Mouse (Mus musculus) spleen, embryonic (tissue): ENCODE measurements around the gene Tln1.
"Not testable (repeated sequence)": the region's sequence is repeated elsewhere in the genome, so short reads cannot be mapped to it uniquely, and the experiment has no call there.

Source experiments
- CTCF ChIA-PET: fragments of 350-600 bp; sonication (Branson Sonifier 250); formaldehyde crosslinking; loops from one replicate; lab custom pipeline; 2022; lab: Charles Lee

Gene Tln1

GRCm38 (mm10) chr4:43507938-43508665 is 54.4 kb downstream of the Tln1 start:
- CTCF ChIA-PET, result interaction anchor here (0.7 kb wide), 1 partner anchor 42 kb away, joined by 5 read pairs; no protein-coding TSS in a partner anchor

- CTCF ChIA-PET, result no interaction called here
Measured at GRCm38 (mm10) chr4:43506536-43507185, 55.8 kb downstream of the Tln1 start, which contains the start of gene Car9. TSS of gene Car9 (plus strand) at chr4:43506966.

DNA sequence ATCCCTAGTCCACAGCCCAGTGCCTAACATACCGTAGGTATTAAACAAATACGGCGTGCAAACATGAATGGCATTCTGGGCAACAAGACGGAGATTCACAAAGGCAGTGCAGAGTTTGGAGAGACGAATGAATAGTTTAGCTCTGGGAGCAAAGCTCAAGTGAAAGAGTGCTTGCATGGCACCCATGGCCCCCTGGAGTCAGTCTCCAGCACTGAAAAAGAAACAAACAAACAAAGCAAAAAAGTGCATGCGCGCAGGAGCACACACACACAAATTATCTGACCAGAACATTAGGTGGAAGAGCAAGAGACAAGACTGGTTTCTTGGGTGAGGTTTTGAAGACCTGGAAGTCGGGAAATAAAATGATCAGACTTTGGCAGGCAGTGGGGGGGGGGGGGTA is 56.4 kb downstream of the Tln1 start:
- CTCF ChIA-PET, result no interaction called here

GRCm38 (mm10) chr4:43504269-43504668 is 58.2 kb downstream of the Tln1 start:
- CTCF ChIA-PET, result no interaction called here

DNA sequence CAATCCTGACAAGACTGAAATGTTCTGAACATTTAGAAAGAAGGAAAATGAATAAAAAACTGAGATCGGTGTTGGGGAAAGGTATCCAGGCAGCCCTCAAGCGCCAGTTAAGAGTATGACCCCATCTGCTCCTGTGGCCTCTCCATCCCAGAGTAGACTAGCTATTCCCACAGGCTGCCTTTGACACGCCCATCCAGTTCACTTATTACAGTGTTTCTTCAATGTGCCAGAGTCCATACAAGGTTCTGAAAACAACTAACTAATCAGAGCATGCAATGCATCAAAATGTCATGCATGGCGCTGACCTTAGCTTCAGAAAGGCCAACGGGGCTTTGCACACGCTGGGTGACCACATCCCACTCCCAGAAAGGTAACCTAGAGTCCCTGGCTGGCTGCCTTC is 59.0 kb downstream of the Tln1 start:
- CTCF ChIA-PET, result no interaction called here

DNA sequence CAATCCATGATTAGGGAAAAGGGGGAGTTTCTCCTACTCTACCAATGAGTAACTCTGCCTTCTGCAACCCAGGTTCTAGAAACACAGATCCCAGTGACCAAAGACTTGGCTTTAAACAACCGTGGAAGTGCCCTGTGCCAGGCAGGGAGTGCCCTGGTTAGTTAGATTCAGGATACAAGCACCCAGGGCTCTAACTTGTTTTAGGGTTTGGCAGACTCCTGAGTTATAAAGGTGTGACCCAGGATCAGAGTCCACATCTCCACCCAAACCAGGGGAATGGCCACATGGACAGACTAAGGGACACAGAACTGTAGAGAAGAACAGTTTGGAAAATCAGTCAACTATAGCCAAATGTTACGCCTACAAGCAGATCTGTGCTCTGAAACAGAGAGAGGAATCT is 59.5 kb downstream of the Tln1 start:
- CTCF ChIA-PET, result no interaction called here

- CTCF ChIA-PET, result interaction anchor here (0.6 kb wide), 1 partner anchor 790 kb away, joined by 3 read pairs; no protein-coding TSS in a partner anchor
Measured at GRCm38 (mm10) chr4:43499407-43500333, 62.8 kb downstream of the Tln1 start, which contains the start of gene Arhgef39. TSS of gene Arhgef39 (minus strand) at chr4:43499695.

GRCm38 (mm10) chr4:43498983-43499382 is 63.5 kb downstream of the Tln1 start:
- CTCF ChIA-PET, result interaction anchor here (0.6 to 1.2 kb wide), 2 partner anchors 21 to 23 kb away, joined by 4 to 5 read pairs; no protein-coding TSS in a partner anchor

DNA sequence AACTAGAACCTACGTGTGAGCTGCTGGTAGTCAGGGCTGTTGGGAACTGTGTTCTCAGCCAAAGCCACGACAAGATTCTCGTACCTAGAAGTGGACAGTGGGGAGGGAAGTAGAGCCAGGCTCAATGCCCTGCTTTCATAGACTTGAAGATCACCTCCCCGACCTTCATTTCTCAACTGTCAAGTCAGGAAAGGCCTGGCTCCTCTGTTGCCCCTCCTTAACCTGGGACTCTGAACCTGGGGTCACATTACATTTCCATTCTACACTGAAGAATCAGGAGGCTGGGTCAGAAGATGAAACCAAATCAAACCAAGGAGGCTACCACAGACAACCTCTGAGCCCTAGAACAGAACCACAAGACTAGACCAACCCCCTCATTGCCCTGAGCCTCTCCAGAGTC is 64.5 kb downstream of the Tln1 start:
- CTCF ChIA-PET, result interaction anchor here (1.2 kb wide), 1 partner anchor 22 kb away, joined by 4 read pairs; no protein-coding TSS in a partner anchor

DNA sequence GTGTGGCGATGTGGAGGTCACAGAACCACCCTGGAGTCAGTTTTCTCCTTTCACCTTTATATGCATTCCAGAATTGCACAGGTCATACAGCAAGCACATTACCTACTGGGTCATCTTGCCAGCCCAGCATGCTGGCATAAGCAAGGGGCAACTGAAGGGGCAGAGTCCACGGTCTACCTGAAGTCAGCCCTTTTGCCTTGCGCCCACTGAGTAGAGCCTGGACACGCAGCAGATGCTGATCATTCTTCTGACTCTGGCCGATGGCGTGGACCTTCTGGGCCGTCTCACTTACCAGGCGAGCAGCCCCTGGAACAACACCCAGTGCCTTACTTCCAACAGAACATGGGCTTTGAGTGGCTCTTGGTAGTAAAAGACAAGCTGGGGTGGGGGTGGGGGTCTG is 65.1 kb downstream of the Tln1 start:
- CTCF ChIA-PET, result no interaction called here

DNA sequence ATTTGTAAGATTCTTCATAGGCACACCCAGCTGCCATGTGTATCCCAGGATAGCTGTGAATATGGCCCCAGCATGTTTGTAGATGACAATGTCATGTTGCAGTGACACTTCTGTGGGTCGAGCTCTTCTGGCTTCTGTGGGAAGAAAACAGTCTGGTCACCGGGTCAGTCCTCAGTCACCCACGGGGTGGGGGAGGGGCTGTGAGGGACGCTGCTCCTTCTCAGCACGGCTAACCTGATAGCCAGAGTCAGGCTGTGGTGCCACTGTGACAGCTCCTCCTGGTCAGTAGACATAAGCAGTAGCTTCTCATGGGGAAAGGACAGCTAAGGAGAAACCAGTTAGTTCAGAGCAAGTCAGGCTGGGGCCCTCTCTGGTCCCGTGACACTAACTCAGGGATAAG is 65.9 kb downstream of the Tln1 start:
- CTCF ChIA-PET, result no interaction called here

DNA sequence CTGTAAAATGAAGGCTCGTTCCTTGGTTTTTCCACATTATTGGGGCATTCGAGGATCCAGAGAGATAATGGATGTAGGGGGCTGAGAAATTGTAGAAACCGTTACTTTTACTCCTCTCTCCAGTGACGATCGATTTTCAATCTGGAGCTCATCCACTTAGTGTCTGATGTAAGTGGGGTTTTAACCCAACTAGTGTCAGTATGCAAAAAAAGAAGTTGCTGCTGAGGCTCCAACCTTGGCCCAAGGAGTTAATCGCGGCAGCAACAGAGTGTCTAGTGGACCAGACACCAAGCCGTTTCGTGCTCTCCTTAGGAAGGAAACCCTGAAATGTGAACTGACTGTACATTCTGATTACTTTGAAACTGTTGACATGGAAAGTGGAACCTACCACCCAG is 68.6 kb downstream of the Tln1 start:
- CTCF ChIA-PET, result no interaction called here

DNA sequence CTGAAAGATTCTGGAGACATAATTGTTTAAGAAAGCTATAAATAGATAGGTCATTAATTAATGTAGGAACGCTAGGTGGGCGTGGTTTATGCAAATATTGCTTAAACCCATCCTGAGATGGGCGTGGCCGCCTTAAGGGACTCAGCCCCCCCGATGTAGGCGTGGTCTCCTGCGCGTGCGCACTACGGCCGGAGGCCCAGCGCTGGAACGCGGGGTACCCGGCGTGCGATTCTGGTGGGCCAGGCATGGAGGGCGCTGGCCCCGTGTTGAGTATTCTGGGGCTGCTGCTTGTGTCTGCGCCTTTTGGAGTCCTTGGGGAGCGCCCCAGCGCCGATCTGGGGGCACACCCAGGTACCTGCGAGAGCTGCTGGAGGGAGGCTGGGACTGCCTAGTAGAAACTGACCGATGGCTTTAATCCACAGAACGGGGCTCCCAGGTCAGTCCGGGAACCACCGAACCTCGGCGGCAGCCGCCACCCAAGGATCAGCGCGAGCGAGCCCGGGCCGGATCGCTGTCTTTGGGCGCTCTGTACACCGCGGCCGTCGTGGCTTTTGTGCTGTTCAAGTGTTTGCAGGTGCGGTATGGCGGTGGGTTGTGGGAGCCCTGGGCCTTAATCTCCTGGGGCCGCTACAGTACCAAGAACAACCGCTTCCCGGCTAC is 69.2 kb downstream of the Tln1 start:
- CTCF ChIA-PET, result interaction anchor here (0.7 to 1.3 kb wide), 3 partner anchors 11 to 14 kb away, joined by 3 to 19 read pairs (median 5); no protein-coding TSS in a partner anchor

GRCm38 (mm10) chr4:43492821-43493185 is 69.7 kb downstream of the Tln1 start, which contains the start of gene Ccdc107:
TSS of gene Ccdc107 (plus strand) at chr4:43492900.
- CTCF ChIA-PET, result interaction anchor here (0.7 to 1.3 kb wide), 4 partner anchors 10 to 101 kb away, joined by 3 to 19 read pairs (median 4); no protein-coding TSS in a partner anchor

DNA sequence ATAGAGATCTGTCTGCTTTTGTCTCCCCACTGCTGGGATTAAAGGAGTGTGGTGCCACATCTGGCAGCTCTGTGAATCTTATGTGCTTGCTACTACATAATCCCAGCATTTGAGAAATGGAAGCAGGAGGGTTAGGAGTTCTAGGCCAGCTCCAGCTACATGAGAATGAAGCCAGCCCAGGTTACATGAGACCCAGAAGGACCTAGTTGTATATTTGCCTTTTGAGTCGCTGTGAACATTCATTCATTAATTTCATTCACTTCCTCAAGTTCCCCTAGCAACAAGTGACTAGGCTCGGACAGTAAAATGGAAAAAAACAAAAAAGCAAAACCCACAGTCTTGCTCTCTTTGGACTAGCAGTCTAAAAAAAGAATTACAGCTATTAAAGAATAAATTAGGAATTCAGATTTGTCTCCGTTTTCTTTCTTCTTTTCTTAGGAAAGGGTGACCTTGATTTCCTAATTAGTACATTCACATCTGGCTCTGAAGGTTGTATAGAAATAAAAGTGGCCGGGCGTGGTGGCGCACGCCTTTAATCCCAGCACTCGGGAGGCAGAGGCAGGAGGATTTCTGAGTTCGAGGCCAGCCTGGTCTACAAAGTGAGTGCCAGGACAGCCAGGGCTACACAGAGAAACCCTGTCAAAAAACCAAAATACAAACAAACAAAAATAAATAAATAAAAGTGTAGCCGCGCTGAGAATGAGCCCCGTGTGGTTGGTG is 70.2 kb downstream of the Tln1 start:
- CTCF ChIA-PET, result interaction anchor here (0.7 to 1.3 kb wide), 3 partner anchors 10 to 102 kb away, joined by 3 to 5 read pairs (median 3); no protein-coding TSS in a partner anchor

DNA sequence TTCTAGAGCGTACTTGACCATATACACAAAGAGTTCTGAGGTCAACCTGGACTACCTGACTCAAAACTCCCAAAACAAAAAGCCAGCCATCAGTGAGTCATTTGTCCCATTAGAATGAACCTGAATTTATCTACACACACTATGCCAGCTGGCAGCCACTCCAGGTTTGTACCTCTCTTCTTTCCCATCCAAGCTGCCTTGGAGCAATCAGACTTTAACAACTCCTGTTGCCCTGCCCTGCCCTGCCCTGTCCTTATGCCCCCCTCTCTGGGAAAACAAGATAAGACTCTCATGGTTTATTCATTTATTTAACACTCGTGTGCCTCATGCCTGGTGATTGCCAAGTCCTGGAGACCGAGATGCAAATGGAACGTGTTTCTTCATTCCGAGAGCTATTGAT is 71.7 kb downstream of the Tln1 start:
- CTCF ChIA-PET, result no interaction called here

- CTCF ChIA-PET, result interaction anchor here (0.6 kb wide), 1 partner anchor 10 kb away, joined by 3 read pairs; no protein-coding TSS in a partner anchor
Measured at GRCm38 (mm10) chr4:43489611-43490010, 72.9 kb downstream of the Tln1 start.

- CTCF ChIA-PET, result not testable (repeated sequence)
Measured at GRCm38 (mm10) chr4:43485666-43486065, 76.8 kb downstream of the Tln1 start.

DNA sequence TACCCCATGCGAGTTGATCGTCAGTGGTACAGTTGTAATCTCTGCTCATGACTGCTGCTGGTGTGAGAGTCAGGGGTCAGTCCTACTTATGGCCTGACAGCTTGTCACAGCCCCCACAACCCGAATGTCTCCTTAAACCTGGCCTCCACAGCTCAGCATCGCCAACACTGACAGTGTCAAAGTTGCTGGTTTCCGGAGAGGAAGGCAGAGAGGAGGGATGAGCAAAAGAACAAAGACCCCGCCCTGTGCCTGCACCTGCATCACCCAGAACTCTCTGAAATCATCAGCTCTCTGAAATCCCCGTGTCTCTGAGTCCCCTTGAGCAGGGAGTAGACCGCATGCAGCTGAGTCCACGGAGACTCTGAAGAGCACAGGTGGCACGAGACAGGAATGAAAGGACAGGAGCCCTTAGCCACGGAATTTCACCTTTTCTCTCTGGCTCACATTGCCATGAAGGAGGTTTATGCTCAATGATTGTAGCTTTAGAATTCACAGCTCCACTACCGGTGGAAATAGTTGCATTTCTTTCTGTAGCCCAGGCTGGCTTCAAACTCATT is 78.9 kb downstream of the Tln1 start, which contains the start of gene Sit1:
Gene Sit1 (minus strand): TSS at position 200 of the 557 bp plus-strand sequence.
- CTCF ChIA-PET, result no interaction called here
